ENCODE assay signal across 24 mouse cellular contexts in the genomic region with DNA sequence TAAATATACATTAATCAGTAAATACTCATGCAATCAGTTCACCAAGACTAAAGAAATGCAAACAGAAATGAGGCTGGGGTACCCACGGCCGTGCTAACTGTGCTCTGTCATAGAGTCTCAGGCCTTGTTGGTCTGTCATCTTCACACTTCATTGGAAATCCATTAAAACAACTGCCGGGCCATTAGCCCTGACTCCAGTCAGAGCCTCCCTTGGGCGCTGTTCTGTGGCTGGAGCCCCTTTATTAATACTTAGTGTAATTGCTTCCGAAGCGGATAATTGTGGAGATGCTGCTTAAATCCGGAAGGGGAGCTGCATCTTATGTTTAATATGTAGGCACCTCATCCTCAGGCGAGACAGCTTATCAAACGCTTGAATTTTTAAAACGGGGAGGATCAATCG.
DNase-seq lines count a peak whose midpoint lies in the region; ATAC-seq lines count a peak whose summit lies in the region.
"Had no signal": no experiment of that assay in that cellular context is flagged by ENCODE, and none has a peak within 500 bp of the region (broad histone marks: within the 10 kb centered on the region; RNA-seq: fewer than 3 reads in every experiment).

No protein-coding gene starts in this region.

- 64% methylated on average over 11 of the region's 11 CpGs for WGBS in hindbrain, embryonic 11.5 days
- WGBS in hindbrain, embryonic 10.5 days, result 76% methylated on average over 11 of the region's 11 CpGs
- 59% methylated on average over 11 of the region's 11 CpGs for WGBS in neural tube, embryonic 12.5 days
- 29% methylated on average over 11 of the region's 11 CpGs for WGBS in neural tube, embryonic 15.5 days
- 46% methylated on average over 11 of the region's 11 CpGs for WGBS in hindbrain, embryonic 16.5 days
- 80% methylated on average over 11 of the region's 11 CpGs for WGBS in embryonic facial prominence, embryonic 10.5 days
- WGBS in forebrain, embryonic 11.5 days, result 74% methylated on average over 11 of the region's 11 CpGs

- no peaks in the 10 kb centered on the region for H3K36me3 ChIP-seq in hindbrain, embryonic 11.5 days (ENCODE audit: control insufficient read depth, insufficient read depth, low read length)
- no peaks in the 10 kb centered on the region for H3K36me3 ChIP-seq in hindbrain, embryonic 10.5 days
- H3K36me3 ChIP-seq in neural tube, embryonic 12.5 days, result no peaks in the 10 kb centered on the region
- no peaks in the 10 kb centered on the region for H3K36me3 ChIP-seq in neural tube, embryonic 15.5 days
- H3K36me3 ChIP-seq in hindbrain, embryonic 16.5 days (ENCODE audit: control insufficient read depth, insufficient read depth, low read length), result no peaks in the 10 kb centered on the region
- H3K36me3 ChIP-seq in embryonic facial prominence, embryonic 10.5 days (replicated peaks), result no peaks in the 10 kb centered on the region
- H3K36me3 ChIP-seq in forebrain, embryonic 11.5 days (ENCODE audit: control insufficient read depth, insufficient read depth, low read length), result no peaks in the 10 kb centered on the region
- H3K36me3 ChIP-seq: embryonic facial prominence, embryonic 12.5 days; forebrain, embryonic 12.5 days; G1E; heart, embryonic 12.5 days; hindbrain, embryonic 15.5 days had no signal

- no peak overlapping the region for H3K4me3 ChIP-seq in hindbrain, embryonic 11.5 days (ENCODE audit: low read depth, low read length)
- no peak overlapping the region for H3K4me3 ChIP-seq in hindbrain, embryonic 10.5 days
- no peak overlapping the region for H3K4me3 ChIP-seq in neural tube, embryonic 12.5 days
- no peak overlapping the region for H3K4me3 ChIP-seq in neural tube, embryonic 15.5 days (replicated peaks)
- H3K4me3 ChIP-seq in hindbrain, embryonic 16.5 days (ENCODE audit: low read length), result no peak overlapping the region
- H3K4me3 ChIP-seq in embryonic facial prominence, embryonic 10.5 days, result no peak overlapping the region
- no peak overlapping the region for H3K4me3 ChIP-seq in forebrain, embryonic 11.5 days (ENCODE audit: low read depth, low read length)
- H3K4me3 ChIP-seq: embryonic facial prominence, embryonic 12.5 days; forebrain, embryonic 12.5 days; gastrocnemius, adult 2 months; heart, embryonic 12.5 days; hindbrain, embryonic 15.5 days had no signal

- no peak overlapping the region for H3K27ac ChIP-seq in hindbrain, embryonic 11.5 days (ENCODE audit: low read depth, low read length)
- no peak overlapping the region for H3K27ac ChIP-seq in hindbrain, embryonic 10.5 days
- H3K27ac ChIP-seq in neural tube, embryonic 12.5 days, result no peak overlapping the region
- no peak overlapping the region for H3K27ac ChIP-seq in neural tube, embryonic 15.5 days (replicated peaks)
- no peak overlapping the region for H3K27ac ChIP-seq in hindbrain, embryonic 16.5 days (ENCODE audit: low read depth, low read length)
- no peak overlapping the region for H3K27ac ChIP-seq in embryonic facial prominence, embryonic 10.5 days (replicated peaks)
- no peak overlapping the region for H3K27ac ChIP-seq in forebrain, embryonic 11.5 days (ENCODE audit: low read depth, low read length)
- H3K27ac ChIP-seq: embryonic facial prominence, embryonic 12.5 days; forebrain, embryonic 12.5 days; gastrocnemius, adult 2 months; hindbrain, embryonic 15.5 days had no signal

- ATAC-seq in hindbrain, embryonic 11.5 days (ENCODE audit: low FRiP score), result peak; percentile 31; the same call in 1 of the 2 replicates
- ATAC-seq in neural tube, embryonic 12.5 days (ENCODE audit: low FRiP score, low read depth), result 0 out of 2 replicates have a peak, but pooled peaks have one; percentile 48
- ATAC-seq in neural tube, embryonic 15.5 days (ENCODE audit: low FRiP score), result no peak
- ATAC-seq in hindbrain, embryonic 16.5 days, result peak; percentile 53
- no peak for ATAC-seq in forebrain, embryonic 11.5 days (replicated peaks; ENCODE audit: low FRiP score)
- ATAC-seq: CD4-positive, CD25-positive, alpha-beta regulatory T cell, adult 4 months; forebrain, postnatal 0 days had no signal

- H3K4me2 ChIP-seq in hindbrain, embryonic 11.5 days (replicated peaks; ENCODE audit: low read depth, low read length), result no peak overlapping the region
- H3K4me2 ChIP-seq in neural tube, embryonic 12.5 days (replicated peaks), result no peak overlapping the region
- no peak overlapping the region for H3K4me2 ChIP-seq in neural tube, embryonic 15.5 days
- H3K4me2 ChIP-seq in hindbrain, embryonic 16.5 days (ENCODE audit: low read length), result no peak overlapping the region
- no peak overlapping the region for H3K4me2 ChIP-seq in forebrain, embryonic 11.5 days (ENCODE audit: low read depth, low read length, severe bottlenecking)
- H3K4me2 ChIP-seq: embryonic facial prominence, embryonic 12.5 days; forebrain, embryonic 12.5 days; heart, embryonic 12.5 days; hindbrain, embryonic 15.5 days had no signal

- H3K9ac ChIP-seq in hindbrain, embryonic 11.5 days (ENCODE audit: low read depth, low read length), result no peak overlapping the region
- H3K9ac ChIP-seq in neural tube, embryonic 12.5 days, result no peak overlapping the region
- H3K9ac ChIP-seq in neural tube, embryonic 15.5 days (replicated peaks), result no peak overlapping the region
- no peak overlapping the region for H3K9ac ChIP-seq in hindbrain, embryonic 16.5 days (ENCODE audit: low read depth, low read length)
- no peak overlapping the region for H3K9ac ChIP-seq in forebrain, embryonic 11.5 days (ENCODE audit: low read length)
- H3K9ac ChIP-seq: embryonic facial prominence, embryonic 12.5 days; forebrain, embryonic 12.5 days; forebrain, postnatal 0 days; heart, embryonic 12.5 days; hindbrain, embryonic 15.5 days had no signal

- peaks cover 5% of the 10 kb centered on the region; the same call in 1 of the 2 replicates for H3K27me3 ChIP-seq in hindbrain, embryonic 11.5 days (ENCODE audit: control insufficient read depth, insufficient read depth, low read length)
- no peaks in the 10 kb centered on the region; the same call in 1 of the 2 replicates for H3K27me3 ChIP-seq in hindbrain, embryonic 10.5 days (ENCODE audit: insufficient read depth, poor library complexity, severe bottlenecking)
- H3K27me3 ChIP-seq in neural tube, embryonic 12.5 days (replicated peaks), result no peaks in the 10 kb centered on the region
- no peaks in the 10 kb centered on the region for H3K27me3 ChIP-seq in neural tube, embryonic 15.5 days (replicated peaks)
- no peaks in the 10 kb centered on the region for H3K27me3 ChIP-seq in hindbrain, embryonic 16.5 days (replicated peaks; ENCODE audit: control insufficient read depth, insufficient read depth, low read length)
- 0 out of 2 replicates have a peak, but pooled peaks cover 12% of the 10 kb centered on the region for H3K27me3 ChIP-seq in embryonic facial prominence, embryonic 10.5 days (replicated peaks; ENCODE audit: low read depth, poor library complexity, severe bottlenecking)
- H3K27me3 ChIP-seq in forebrain, embryonic 11.5 days (ENCODE audit: control insufficient read depth, insufficient read depth, low read length), result no peaks in the 10 kb centered on the region
- H3K27me3 ChIP-seq: embryonic facial prominence, embryonic 12.5 days; heart, embryonic 12.5 days; hindbrain, embryonic 15.5 days had no signal

- no peaks in the 10 kb centered on the region for H3K9me3 ChIP-seq in hindbrain, embryonic 11.5 days (ENCODE audit: control insufficient read depth, low read length)
- no peaks in the 10 kb centered on the region for H3K9me3 ChIP-seq in hindbrain, embryonic 10.5 days
- H3K9me3 ChIP-seq in neural tube, embryonic 12.5 days, result no peaks in the 10 kb centered on the region
- no peaks in the 10 kb centered on the region for H3K9me3 ChIP-seq in neural tube, embryonic 15.5 days (replicated peaks)
- H3K9me3 ChIP-seq in hindbrain, embryonic 16.5 days (ENCODE audit: control insufficient read depth, low read length), result no peaks in the 10 kb centered on the region
- H3K9me3 ChIP-seq in embryonic facial prominence, embryonic 10.5 days, result no peaks in the 10 kb centered on the region
- H3K9me3 ChIP-seq in forebrain, embryonic 11.5 days (ENCODE audit: control insufficient read depth, low read length), result no peaks in the 10 kb centered on the region
- H3K9me3 ChIP-seq: embryonic facial prominence, embryonic 12.5 days; forebrain, embryonic 12.5 days; G1E; heart, embryonic 12.5 days; hindbrain, embryonic 15.5 days had no signal

- H3K4me1 ChIP-seq in hindbrain, embryonic 11.5 days (replicated peaks; ENCODE audit: control insufficient read depth, insufficient read depth, low read length), result no peaks in the 10 kb centered on the region
- peaks cover 15% of the 10 kb centered on the region for H3K4me1 ChIP-seq in hindbrain, embryonic 10.5 days (replicated peaks)
- peaks cover 8% of the 10 kb centered on the region for H3K4me1 ChIP-seq in neural tube, embryonic 12.5 days
- peaks cover 12% of the 10 kb centered on the region for H3K4me1 ChIP-seq in neural tube, embryonic 15.5 days
- H3K4me1 ChIP-seq in hindbrain, embryonic 16.5 days (ENCODE audit: control insufficient read depth, insufficient read depth, low read depth, low read length), result 0 out of 2 replicates have a peak, but pooled peaks cover 3% of the 10 kb centered on the region
- peaks cover 23% of the 10 kb centered on the region for H3K4me1 ChIP-seq in embryonic facial prominence, embryonic 10.5 days
- H3K4me1 ChIP-seq in forebrain, embryonic 11.5 days (replicated peaks; ENCODE audit: control insufficient read depth, insufficient read depth, low read length), result peaks cover 4% of the 10 kb centered on the region

- no peak for DNase-seq in hindbrain, embryonic 11.5 days (ENCODE audit: low spot score)
- DNase-seq in hindbrain, embryonic 10.5 days (ENCODE audit: low spot score), result no peak
- DNase-seq in retina, postnatal 1 day, result peak; percentile 40
- DNase-seq in embryonic facial prominence, embryonic 10.5 days (ENCODE audit: low spot score), result no peak
- DNase-seq in forebrain, embryonic 11.5 days (ENCODE audit: low spot score), result no peak
- DNase-seq: adrenal gland, adult 8-10 months; adrenal gland, postnatal 36 days; B cell, adult 2 months; cerebellum, adult 11 months; cerebellum, adult 8-10 months; cerebellum, postnatal 14 days; embryo, embryonic 11 days; forebrain, postnatal 0 days; gastrocnemius, adult 2 months; gastrocnemius, postnatal 25 days had no signal

Comparison
In these comparisons a context has a peak if more than half of its experiments do, and no peak if none do; other contexts are left out.
1. ATAC-seq: peak in hindbrain, embryonic 11.5 days (single experiment), neural tube, embryonic 12.5 days (single experiment) and hindbrain, embryonic 16.5 days (single experiment); none in neural tube, embryonic 15.5 days (single experiment) and forebrain, embryonic 11.5 days (single experiment).